Mouse (Mus musculus) hindbrain, embryonic 15.5 days (tissue): ENCODE results near the gene Wnt6. TPM values are rescaled to one million over a fixed set of nuclear protein-coding genes. Genes with fewer than 3 reads are reported as not detected.
A peak's percentile ranks its signal among the peaks of the same experiment; 100 is the strongest.

Source experiments
- ATAC-seq: fragments of 200-750 bp; cut with Nextera tagmentation; 2 replicates; pipeline ENCODE4 v1.8.0; 2017; ENCODE audit warnings: low read depth, moderate number of reproducible peaks, moderate TSS enrichment; ENCODE audit not compliant: low FRiP score
- H3K27ac ChIP-seq: fragments of 300-500 bp; sonication (generic); replicated peaks from 2 replicates; pipeline ENCODE4 v1.5.1; 2015; ENCODE audit warnings: mild to moderate bottlenecking, inconsistent platforms
- H3K27me3 ChIP-seq: fragments of 300-500 bp; sonication (generic); 2 replicates; pipeline ENCODE4 v1.6.1; 2015; ENCODE audit warnings: control low read depth, inconsistent platforms
- H3K36me3 ChIP-seq: fragments of 300-500 bp; sonication (generic); 2 replicates; pipeline ENCODE4 v1.6.1; 2015; ENCODE audit warnings: control low read depth, inconsistent platforms
- H3K4me1 ChIP-seq: fragments of 300-500 bp; sonication (generic); replicated peaks from 2 replicates; pipeline ENCODE4 v1.6.1; 2015; ENCODE audit warnings: control low read depth, inconsistent platforms
- H3K4me2 ChIP-seq: fragments of 300-500 bp; sonication (generic); 2 replicates; pipeline ENCODE4 v1.6.1; 2015; ENCODE audit warnings: moderate library complexity, mild to moderate bottlenecking, inconsistent platforms
- H3K4me3 ChIP-seq: fragments of 300-500 bp; sonication (generic); 2 replicates; pipeline ENCODE4 v1.5.1; 2015; ENCODE audit warnings: mild to moderate bottlenecking, inconsistent platforms
- H3K9ac ChIP-seq: fragments of 300-500 bp; sonication (generic); 2 replicates; pipeline ENCODE4 v1.6.1; 2015; ENCODE audit warnings: inconsistent platforms
- H3K9me3 ChIP-seq: fragments of 300-500 bp; sonication (generic); 2 replicates; pipeline ENCODE4 v1.6.1; 2016; ENCODE audit warnings: control low read depth, inconsistent platforms
- whole genome bisulfite sequencing: fragments of 180-500 bp; shearing (Covaris S2); methylation state at CpG from one replicate; pipeline ENCODE4 v1.1.7; 2015; 5-methylcytosine and 5-hydroxymethylcytosine counted together
- polyA plus RNA-seq: library from polyadenylated mRNA; unstranded; fragments of >200 nt; fragmentation: Nextera tagmentation; extraction: Ambion mirVana; gene quantifications from 2 replicates; pipeline ENCODE4 v1.2.1, GENCODE M21; 2015

Gene Wnt6
- polyA plus RNA-seq, 1 experiment from 2014 or later = 4.7 TPM

- peaks cover 23% of the 10 kb centered on the region for H3K4me1 ChIP-seq
- H3K9me3 ChIP-seq = no peaks in the 10 kb centered on the region
- no peak for ATAC-seq
- no peak overlapping the region for H3K27ac ChIP-seq
- no peak overlapping the region for H3K4me3 ChIP-seq
- no peak overlapping the region for H3K4me2 ChIP-seq
- peaks cover 76% of the 10 kb centered on the region for H3K27me3 ChIP-seq
- WGBS = 21% methylated on average over 14 of the region's 14 CpGs
- no peaks in the 10 kb centered on the region for H3K36me3 ChIP-seq
- no peak overlapping the region for H3K9ac ChIP-seq
Measured at GRCm38 (mm10) chr1:74782045-74782444, 10.4 kb downstream of the Wnt6 start.

GRCm38 (mm10) chr1:74783554-74783953 is 11.9 kb downstream of the Wnt6 start:
- no peak for ATAC-seq
- peak overlapping the region; percentile 91 for H3K4me2 ChIP-seq
- peaks cover 23% of the 10 kb centered on the region for H3K4me1 ChIP-seq
- WGBS = 3% methylated on average over 13 of the region's 13 CpGs
- no peak overlapping the region for H3K27ac ChIP-seq
- H3K9ac ChIP-seq = no peak overlapping the region
- H3K4me3 ChIP-seq = peak overlapping the region; percentile 45
- H3K36me3 ChIP-seq = no peaks in the 10 kb centered on the region
- H3K9me3 ChIP-seq = no peaks in the 10 kb centered on the region
- peaks cover 84% of the 10 kb centered on the region for H3K27me3 ChIP-seq

GRCm38 (mm10) chr1:74784041-74784759 is 12.5 kb downstream of the Wnt6 start:
- Histone ChIP-seq H3K9ac (0 out of 2 replicates have a peak overlapping the region, but pooled peaks have one; percentile 16), H3K4me1 (peaks cover 23% of the 10 kb centered on the region), H3K4me3 (peak overlapping the region; percentile 45), H3K27me3 (peaks cover 90% of the 10 kb centered on the region), H3K9me3 (no peaks in the 10 kb centered on the region), H3K27ac (no peak overlapping the region), H3K4me2 (peak overlapping the region; percentile 91), H3K36me3 (no peaks in the 10 kb centered on the region)
- 2% methylated on average over 67 of the region's 67 CpGs for WGBS
- peak; percentile 39; the same call in 1 of the 2 replicates for ATAC-seq

GRCm38 (mm10) chr1:74787846-74788245 is 16.2 kb downstream of the Wnt6 start:
- no peaks in the 10 kb centered on the region for H3K36me3 ChIP-seq
- peaks cover 25% of the 10 kb centered on the region for H3K4me1 ChIP-seq
- no peak overlapping the region for H3K9ac ChIP-seq
- 0 out of 2 replicates have a peak, but pooled peaks have one; percentile 12 for ATAC-seq
- WGBS = 5% methylated on average over 7 of the region's 7 CpGs
- H3K27ac ChIP-seq = no peak overlapping the region
- H3K9me3 ChIP-seq = no peaks in the 10 kb centered on the region
- H3K4me2 ChIP-seq = no peak overlapping the region
- no peak overlapping the region for H3K4me3 ChIP-seq
- peaks cover 96% of the 10 kb centered on the region for H3K27me3 ChIP-seq

- ATAC-seq = no peak
- Histone ChIP-seq H3K4me2 (no peak overlapping the region), H3K27me3 (peaks cover 96% of the 10 kb centered on the region), H3K36me3 (no peaks in the 10 kb centered on the region), H3K4me1 (peaks cover 26% of the 10 kb centered on the region), H3K9ac (no peak overlapping the region), H3K27ac (no peak overlapping the region), H3K9me3 (no peaks in the 10 kb centered on the region), H3K4me3 (no peak overlapping the region)
- 17% methylated on average over 6 of the region's 6 CpGs for WGBS
Measured at GRCm38 (mm10) chr1:74788603-74789176, 17.0 kb downstream of the Wnt6 start.

- ATAC-seq = no peak
- Histone ChIP-seq H3K9ac (no peak overlapping the region), H3K4me1 (peaks cover 28% of the 10 kb centered on the region), H3K4me2 (no peak overlapping the region), H3K9me3 (no peaks in the 10 kb centered on the region), H3K36me3 (no peaks in the 10 kb centered on the region), H3K4me3 (no peak overlapping the region), H3K27ac (no peak overlapping the region), H3K27me3 (peaks cover 93% of the 10 kb centered on the region)
- 9% methylated on average over 3 of the region's 3 CpGs for WGBS
Measured at GRCm38 (mm10) chr1:74790095-74790494, 18.4 kb downstream of the Wnt6 start.

GRCm38 (mm10) chr1:74791249-74791648 is 19.6 kb downstream of the Wnt6 start, which contains the start of gene Wnt10a:
Wnt10a (plus strand) TSS chr1:74791516.
- WGBS = 3% methylated on average over 11 of the region's 11 CpGs
- H3K4me3 ChIP-seq = peak within 1 kb of the TSS; percentile 33
- no peak within 1 kb of the TSS for H3K27ac ChIP-seq
- ATAC-seq = no peak
- H3K9me3 ChIP-seq = no peaks in the 10 kb centered on the region
- H3K27me3 ChIP-seq = peaks cover 87% of the 10 kb centered on the region
- H3K36me3 ChIP-seq = no peaks in the 10 kb centered on the region
- peak within 1 kb of the TSS; percentile 15; the same call in 1 of the 2 replicates for H3K9ac ChIP-seq
- H3K4me2 ChIP-seq = peak within 1 kb of the TSS; percentile 67
- H3K4me1 ChIP-seq = peaks cover 29% of the 10 kb centered on the region

GRCm38 (mm10) chr1:74792831-74793660 is 21.4 kb downstream of the Wnt6 start:
- Histone ChIP-seq H3K4me3 (no peak overlapping the region), H3K36me3 (no peaks in the 10 kb centered on the region), H3K4me1 (peaks cover 29% of the 10 kb centered on the region), H3K4me2 (no peak overlapping the region), H3K27ac (no peak overlapping the region), H3K27me3 (peaks cover 78% of the 10 kb centered on the region), H3K9me3 (no peaks in the 10 kb centered on the region), H3K9ac (no peak overlapping the region)
- ATAC-seq = no peak
- 15% methylated on average over 19 of the region's 19 CpGs for WGBS

GRCm38 (mm10) chr1:74794487-74795144 is 22.9 kb downstream of the Wnt6 start:
- no peaks in the 10 kb centered on the region for H3K36me3 ChIP-seq
- no peaks in the 10 kb centered on the region for H3K9me3 ChIP-seq
- peaks cover 79% of the 10 kb centered on the region for H3K27me3 ChIP-seq
- peak overlapping the region; percentile 55 for H3K4me2 ChIP-seq
- H3K4me3 ChIP-seq = peak overlapping the region; percentile 26
- WGBS = 1% methylated on average over 35 of the region's 38 CpGs
- 0 out of 2 replicates have a peak overlapping the region, but pooled peaks have one; percentile 1 for H3K9ac ChIP-seq
- ATAC-seq = no peak
- H3K4me1 ChIP-seq = peaks cover 29% of the 10 kb centered on the region
- no peak overlapping the region for H3K27ac ChIP-seq

- no peak overlapping the region for H3K27ac ChIP-seq
- no peak for ATAC-seq
- H3K27me3 ChIP-seq = peaks cover 79% of the 10 kb centered on the region
- no peaks in the 10 kb centered on the region for H3K36me3 ChIP-seq
- WGBS = 1% methylated on average over 8 of the region's 11 CpGs
- H3K9ac ChIP-seq = no peak overlapping the region
- H3K4me2 ChIP-seq = peak overlapping the region; percentile 55; the same call in 1 of the 2 replicates
- H3K4me1 ChIP-seq = peaks cover 30% of the 10 kb centered on the region
- H3K4me3 ChIP-seq = no peak overlapping the region
- no peaks in the 10 kb centered on the region for H3K9me3 ChIP-seq
Measured at GRCm38 (mm10) chr1:74795145-74795529, 23.4 kb downstream of the Wnt6 start.

GRCm38 (mm10) chr1:74797459-74797858 is 25.8 kb downstream of the Wnt6 start:
- ATAC-seq = peak; percentile 79
- peaks cover 27% of the 10 kb centered on the region for H3K4me1 ChIP-seq
- no peak overlapping the region for H3K27ac ChIP-seq
- WGBS = 11% methylated on average over 5 of the region's 5 CpGs
- H3K4me3 ChIP-seq = no peak overlapping the region
- no peaks in the 10 kb centered on the region for H3K36me3 ChIP-seq
- no peaks in the 10 kb centered on the region for H3K9me3 ChIP-seq
- no peak overlapping the region for H3K9ac ChIP-seq
- peaks cover 77% of the 10 kb centered on the region for H3K27me3 ChIP-seq
- H3K4me2 ChIP-seq = no peak overlapping the region
